Mouse (Mus musculus) limb, embryonic 14.5 days (tissue): ENCODE results near the gene Skap1. TPM values are rescaled to one million over a fixed set of nuclear protein-coding genes. Genes with fewer than 3 reads are reported as not detected.
A peak's percentile ranks its signal among the peaks of the same experiment; 100 is the strongest.
"Not testable (repeated sequence)": the region's sequence is repeated elsewhere in the genome, so short reads cannot be mapped to it uniquely, and the experiment has no call there.

ENCODE experiments used
- ATAC-seq: fragments of 200-750 bp; cut with Nextera tagmentation; 2 replicates; pipeline ENCODE4 v1.8.0; 2017; ENCODE audit warnings: low read depth, moderate number of reproducible peaks, moderate TSS enrichment; ENCODE audit not compliant: low FRiP score
- DNase-seq: peaks from one replicate; pipeline ENCODE4 v3.0.0-alpha.2; 2015; ENCODE audit warnings: low spot score
- H3K27ac ChIP-seq: fragments of 300-500 bp; sonication (generic); replicated peaks from 2 replicates; pipeline ENCODE4 v1.5.1; 2014; ENCODE audit warnings: low read depth, mild to moderate bottlenecking, low read length, moderate library complexity, mixed read lengths
- H3K27me3 ChIP-seq: fragments of 300-500 bp; sonication (generic); 2 replicates; pipeline ENCODE4 v1.6.1; 2014; ENCODE audit warnings: low read length, mixed read lengths; ENCODE audit not compliant: control insufficient read depth, insufficient read depth
- H3K36me3 ChIP-seq: fragments of 300-500 bp; sonication (generic); 2 replicates; pipeline ENCODE4 v1.6.1; 2014; ENCODE audit warnings: mild to moderate bottlenecking, low read length, moderate library complexity, mixed read lengths; ENCODE audit not compliant: control insufficient read depth, insufficient read depth
- H3K4me1 ChIP-seq: fragments of 300-500 bp; sonication (generic); 2 replicates; pipeline ENCODE4 v1.6.1; 2014; ENCODE audit warnings: antibody characterized with exemption, low read length, mixed read lengths; ENCODE audit not compliant: control insufficient read depth, insufficient read depth
- H3K4me2 ChIP-seq: fragments of 300-500 bp; sonication (generic); replicated peaks from 2 replicates; pipeline ENCODE4 v1.6.1; 2014; ENCODE audit warnings: low read depth, mild to moderate bottlenecking, low read length, moderate library complexity; ENCODE audit not compliant: severe bottlenecking
- H3K4me3 ChIP-seq: fragments of 300-500 bp; sonication (generic); replicated peaks from 2 replicates; pipeline ENCODE4 v1.5.1; 2014; ENCODE audit warnings: low read length
- H3K9ac ChIP-seq: fragments of 300-500 bp; sonication (generic); 2 replicates; pipeline ENCODE4 v1.6.1; 2014; ENCODE audit warnings: mild to moderate bottlenecking, low read depth, low read length, moderate library complexity; ENCODE audit not compliant: severe bottlenecking
- H3K9me3 ChIP-seq: fragments of 300-500 bp; sonication (generic); 2 replicates; pipeline ENCODE4 v1.6.1; 2016; ENCODE audit warnings: low read length; ENCODE audit not compliant: control insufficient read depth
- POLR2A ChIP-seq: fragments of 200-500 bp; IDR thresholded peaks from 2 replicates; pipeline ENCODE4 v1.8.0; 2012; ENCODE audit warnings: inconsistent platforms, mild to moderate bottlenecking, moderate library complexity, borderline replicate concordance; ENCODE audit not compliant: insufficient read depth, insufficient read length; ENCODE audit errors: extremely low read depth
- WGBS: fragments of 180-500 bp; shearing (Covaris S2); extraction: QIAGEN DNeasy Blood & Tissue Kit; methylation state at CpG from one replicate; pipeline ENCODE4 v1.1.7; 2014; 5-methylcytosine and 5-hydroxymethylcytosine counted together
- polyA plus RNA-seq, 2 experiments: library from polyadenylated mRNA; depleted of rRNA in 1 of 2; stranded (reverse) in 1 of 2; unstranded in 1 of 2; fragments of >200 nt; fragmentation: Nextera tagmentation in 1 of 2; extraction: Ambion mirVana in 1 of 2; gene quantifications; 2 replicates each; pipeline versions ENCODE4 v1.2.1 to v1.2.3; 2012 to 2014

The Skap1 gene
- polyA plus RNA-seq, 2 experiments: 0.67 to 2.1 TPM

- Histone ChIP-seq H3K36me3 (peaks cover 30% of the 10 kb centered on the region), H3K9me3 (no peaks in the 10 kb centered on the region), H3K27me3 (no peaks in the 10 kb centered on the region), H3K27ac (no peak overlapping the region), H3K4me2 (no peak overlapping the region), H3K4me3 (no peak overlapping the region), H3K4me1 (peaks cover 6% of the 10 kb centered on the region; the same call in 1 of the 2 replicates), H3K9ac (no peak overlapping the region)
- ATAC-seq: no peak
- DNase-seq: no peak
- WGBS: 59% methylated on average over 7 of the region's 7 CpGs
- TF ChIP-seq POLR2A: no peak
These were observed 311.3 kb downstream of the Skap1 start for GRCm38 (mm10) chr11:96775665-96776064.

DNA sequence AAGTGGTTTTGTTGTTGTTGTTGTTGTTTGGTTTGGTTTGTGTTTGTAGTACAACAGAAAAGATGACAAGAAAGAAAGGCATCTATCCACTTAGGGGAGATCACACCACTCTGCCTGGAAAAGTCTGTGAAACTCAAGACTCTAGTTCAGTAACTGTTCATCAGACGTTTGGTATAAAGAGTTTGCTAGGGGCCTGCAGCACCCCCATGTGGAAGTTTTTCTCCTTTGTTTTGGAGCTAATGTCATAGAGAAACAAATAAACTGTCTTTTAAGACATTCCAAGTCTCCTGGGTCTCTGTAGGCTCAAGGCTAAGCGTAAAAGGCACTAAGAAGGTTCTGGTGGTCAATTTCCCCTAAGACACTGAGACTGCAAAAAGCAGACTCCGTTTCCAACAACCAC is 311.7 kb downstream of the Skap1 start:
- Histone ChIP-seq H3K9ac (0 out of 2 replicates have a peak overlapping the region, but pooled peaks have one; percentile 58), H3K4me1 (peaks cover 6% of the 10 kb centered on the region; the same call in 1 of the 2 replicates), H3K4me2 (peak overlapping the region; percentile 75), H3K4me3 (peak overlapping the region; percentile 65; the same call in 1 of the 2 replicates), H3K36me3 (peaks cover 26% of the 10 kb centered on the region), H3K27ac (no peak overlapping the region), H3K9me3 (no peaks in the 10 kb centered on the region), H3K27me3 (no peaks in the 10 kb centered on the region)
- ATAC-seq (no peak), DNase-seq (no peak)
- no peak for TF ChIP-seq POLR2A
- 30% methylated on average over 3 of the region's 3 CpGs for WGBS

DNA sequence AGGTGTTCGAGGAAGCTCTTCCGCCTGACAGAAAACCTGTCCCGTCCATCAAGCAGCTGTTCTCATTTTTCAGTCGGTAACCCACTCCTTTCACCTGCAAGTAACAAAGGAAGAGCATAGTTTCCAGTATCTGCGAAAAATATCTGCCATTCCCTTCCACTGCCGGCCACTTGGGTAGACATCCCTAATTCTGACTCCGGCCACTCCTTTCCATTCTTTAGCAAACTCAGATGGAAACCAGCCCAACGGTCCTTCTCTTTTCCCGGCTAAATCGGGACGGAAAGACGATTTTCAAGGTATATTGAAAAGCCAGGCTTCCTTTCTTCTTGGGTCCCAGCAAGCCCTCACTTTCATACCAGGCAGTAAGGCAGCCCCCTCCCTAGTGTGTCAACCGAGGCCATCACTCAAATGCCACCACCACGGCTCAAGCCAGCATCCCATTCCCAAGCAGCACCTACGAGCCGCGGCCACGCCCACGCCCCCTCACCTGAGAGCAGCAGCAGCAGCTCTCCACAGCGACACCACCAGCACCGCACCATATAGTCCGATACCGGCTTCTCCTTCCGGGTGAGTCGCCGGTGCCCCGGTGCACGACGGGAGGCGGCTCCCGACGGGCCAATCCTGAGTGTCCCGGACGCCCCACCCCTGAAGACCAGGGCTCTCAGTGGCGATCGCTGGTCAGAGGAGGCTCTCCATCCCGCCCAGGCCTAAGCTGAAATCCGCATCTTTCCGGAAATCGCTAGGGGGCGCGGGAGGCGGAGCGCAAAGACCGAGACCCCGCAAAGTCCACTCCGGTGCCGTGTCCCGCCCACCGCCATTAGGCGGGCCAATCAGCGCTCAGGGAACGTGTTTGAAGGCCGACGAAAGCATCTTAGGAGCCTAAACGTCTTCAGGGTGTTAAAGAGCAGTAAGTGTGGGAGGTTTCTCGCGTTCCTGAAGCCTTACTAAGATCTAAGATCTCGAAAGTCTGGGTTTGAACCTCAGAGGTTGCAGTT is 312.9 kb downstream of the Skap1 start, which contains the start of gene Snx11:
TSS of gene Snx11 (minus strand) at position 592 of the 995 bp plus-strand sequence.
- Histone ChIP-seq H3K4me3 (peak within 1 kb of the TSS; percentile 65), H3K4me2 (peak within 1 kb of the TSS; percentile 75), H3K27ac (peak within 1 kb of the TSS; percentile 27; the same call in 1 of the 2 replicates), H3K9me3 (no peaks in the 10 kb centered on the region), H3K9ac (peak within 1 kb of the TSS; percentile 58), H3K4me1 (peaks cover 6% of the 10 kb centered on the region; the same call in 1 of the 2 replicates), H3K27me3 (no peaks in the 10 kb centered on the region), H3K36me3 (peaks cover 14% of the 10 kb centered on the region)
- 1% methylated on average over 58 of the region's 59 CpGs for WGBS
- ATAC-seq (peak; percentile 98), DNase-seq (peak; percentile 96)
- TF ChIP-seq POLR2A: peak; percentile 72; the same call in 1 of the 2 replicates

GRCm38 (mm10) chr11:96778061-96778627 is 313.8 kb downstream of the Skap1 start:
- H3K9me3 ChIP-seq, DNase-seq, ATAC-seq, H3K36me3 ChIP-seq, H3K4me1 ChIP-seq, H3K27me3 ChIP-seq: not testable (repeated sequence)
- Histone ChIP-seq H3K27ac (0 out of 2 replicates have a peak overlapping the region, but pooled peaks have one; percentile 27), H3K4me3 (peak overlapping the region; percentile 65), H3K9ac (peak overlapping the region; percentile 58), H3K4me2 (peak overlapping the region; percentile 75)
- WGBS: 67% methylated on average over 10 of the region's 10 CpGs

DNA sequence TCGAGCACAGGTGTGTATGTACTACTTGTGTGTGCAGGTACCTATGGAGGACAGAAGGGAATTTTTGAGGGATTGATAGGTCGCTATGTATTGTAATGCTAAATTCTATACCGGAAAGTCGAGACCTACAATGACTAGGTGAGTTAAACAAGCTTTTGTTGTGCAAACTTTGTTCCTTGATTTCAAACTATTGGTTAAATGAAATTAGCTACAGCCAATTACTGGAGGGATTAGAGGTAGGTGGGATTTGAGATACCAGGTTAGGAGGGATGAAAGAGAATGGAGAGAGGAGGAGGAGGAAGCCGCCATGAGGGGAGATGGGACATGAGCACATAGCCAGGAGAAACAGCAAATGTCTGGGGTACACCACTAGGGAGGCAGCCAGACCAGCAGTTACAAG is 315.9 kb downstream of the Skap1 start:
- Histone ChIP-seq H3K27ac (no peak overlapping the region), H3K9me3 (no peaks in the 10 kb centered on the region), H3K9ac (no peak overlapping the region), H3K4me3 (no peak overlapping the region), H3K4me1 (peaks cover 6% of the 10 kb centered on the region; the same call in 1 of the 2 replicates), H3K4me2 (no peak overlapping the region), H3K36me3 (no peaks in the 10 kb centered on the region), H3K27me3 (no peaks in the 10 kb centered on the region)
- TF ChIP-seq POLR2A: no peak
- ATAC-seq (no peak), DNase-seq (no peak)
- 70% methylated on average over 5 of the region's 5 CpGs for WGBS
